Mouse (Mus musculus) heart, postnatal 0 days (tissue): ENCODE measurements around the gene Fam186a.

ENCODE experiments used
- CTCF ChIP-seq: IDR thresholded peaks from 2 replicates; pipeline ENCODE4 v1.5.1; 2016; ENCODE audit warnings: antibody characterized with exemption, control low read depth, low read depth
- EP300 ChIP-seq: IDR thresholded peaks from 2 replicates; pipeline ENCODE4 v1.6.1; 2016; ENCODE audit warnings: antibody characterized with exemption, low read depth

GRCm38 (mm10) chr15:99993100-99993499, 26.2 kb upstream of the Fam186a start:
- TF ChIP-seq EP300 (no peak), CTCF (no peak)
